Mouse (Mus musculus): ENCODE data around the gene Tigd2.

GRCm38 (mm10) chr6:59249675-59250074, 41.0 kb downstream of the Tigd2 start:
- no peak for TF ChIP-seq CTCF (IDR thresholded peaks at IDR 0.05; ENCODE audit: borderline replicate concordance, control insufficient read depth, extremely low read depth, insufficient read depth, low read length, poor library complexity)
- no peak for TF ChIP-seq POLR2A (IDR thresholded peaks at IDR 0.05; ENCODE audit: control insufficient read depth, extremely low read depth, insufficient read depth, low read length, poor library complexity)

All from thymus, adult 2 months (tissue).